Mouse (Mus musculus): ENCODE results near the gene Gadd45g.
A peak's percentile ranks its signal among the peaks of the same experiment; 100 is the strongest.

DNA sequence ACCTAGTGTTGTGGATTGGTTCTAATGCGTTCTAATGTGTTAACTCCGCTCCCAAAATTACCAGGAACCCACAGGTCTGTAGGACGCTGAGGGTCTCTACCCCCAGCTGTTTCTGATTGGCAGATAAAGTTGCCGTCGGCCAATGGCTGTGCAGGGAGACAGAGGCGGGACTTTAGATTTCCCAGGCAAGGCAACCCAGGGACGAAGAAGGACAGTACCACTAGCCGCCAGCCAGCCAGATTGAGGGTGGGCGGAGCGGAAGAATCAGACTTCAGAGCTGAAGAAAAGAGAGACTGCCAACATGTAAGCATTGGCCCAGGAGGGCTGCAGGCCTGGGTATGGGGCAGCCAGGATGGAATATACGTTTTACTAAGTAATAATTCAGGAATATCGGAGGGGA is 38.3 kb upstream of the Gadd45g start:
- TF ChIP-seq CHD2 (IDR thresholded peaks at IDR 0.05; ENCODE audit: low read depth, low read length) (peak; percentile 44; the same call in 1 of the 2 replicates), HCFC1 (IDR thresholded peaks at IDR 0.05; ENCODE audit: borderline replicate concordance, insufficient read depth, low read length) (no peak), ZNF384 (IDR thresholded peaks at IDR 0.05; ENCODE audit: low read depth, low read length) (no peak), MAFK (IDR thresholded peaks at IDR 0.05; ENCODE audit: insufficient read depth, low read depth, low read length) (no peak), ZC3H11A (IDR thresholded peaks at IDR 0.05; ENCODE audit: borderline replicate concordance, low read depth, low read length) (no peak)
